Mouse (Mus musculus): Measurements from ENCODE around the gene Frmd4a. TPM values are rescaled to one million over a fixed set of nuclear protein-coding genes. Genes with fewer than 3 reads are reported as not detected.

The Frmd4a gene
- total and polyA plus RNA-seq, 2 experiments from 2014 or later: 11.9 to 44.1 TPM

DNA sequence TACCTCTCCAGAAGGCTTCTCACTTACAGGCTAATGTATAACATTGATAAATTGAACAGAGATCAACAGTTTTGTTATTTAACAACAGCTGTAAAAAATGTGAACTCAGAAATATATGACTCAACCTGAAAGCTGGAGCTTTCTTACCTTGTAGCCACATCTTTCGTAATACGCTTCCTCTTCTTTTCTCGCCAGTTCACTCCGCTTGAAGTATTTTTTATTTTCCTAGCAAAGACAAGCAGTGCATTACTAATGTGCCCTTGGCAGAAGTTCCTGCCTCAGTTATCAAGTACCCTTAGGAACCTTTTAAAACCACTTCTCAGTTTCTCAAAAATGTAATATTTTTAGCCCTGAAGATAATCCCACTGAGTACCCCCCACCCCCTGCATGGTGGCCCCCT, 630.6 kb downstream of the Frmd4a start:
- H3K27me3 ChIP-seq (ENCODE audit: control insufficient read depth, insufficient read depth, low read length): no peaks in the 10 kb centered on the region
- no peak overlapping the region for H3K4me3 ChIP-seq (ENCODE audit: low read depth, low read length)
- TF ChIP-seq EP300 (IDR thresholded peaks at IDR 0.05; ENCODE audit: low read depth) (no peak), CTCF (IDR thresholded peaks at IDR 0.05; ENCODE audit: low read depth) (no peak)
- ATAC-seq (ENCODE audit: insufficient read depth, low read depth) (no peak), DNase-seq (ENCODE audit: low spot score) (no peak)
- WGBS: 87% methylated on average over 4 of the region's 4 CpGs
- H3K4me2 ChIP-seq (ENCODE audit: low read depth, low read length): no peak overlapping the region
- H3K9ac ChIP-seq (replicated peaks; ENCODE audit: low read depth, low read length): no peak overlapping the region
- H3K9me3 ChIP-seq (replicated peaks; ENCODE audit: control insufficient read depth, low read length): no peaks in the 10 kb centered on the region
- H3K27ac ChIP-seq (ENCODE audit: low read depth): no peak overlapping the region
- 0 out of 2 replicates have a peak, but pooled peaks cover 2% of the 10 kb centered on the region for H3K4me1 ChIP-seq (ENCODE audit: control insufficient read depth, insufficient read depth)
- peaks cover 30% of the 10 kb centered on the region for H3K36me3 ChIP-seq (replicated peaks; ENCODE audit: control insufficient read depth, insufficient read depth, low read length)

- ATAC-seq (ENCODE audit: insufficient read depth, low read depth) (no peak), DNase-seq (ENCODE audit: low spot score) (no peak)
- H3K27ac ChIP-seq (ENCODE audit: low read depth): no peak overlapping the region
- no peak overlapping the region for H3K4me2 ChIP-seq (ENCODE audit: low read depth, low read length)
- no peaks in the 10 kb centered on the region for H3K9me3 ChIP-seq (replicated peaks; ENCODE audit: control insufficient read depth, low read length)
- no peak overlapping the region for H3K9ac ChIP-seq (replicated peaks; ENCODE audit: low read depth, low read length)
- H3K36me3 ChIP-seq (replicated peaks; ENCODE audit: control insufficient read depth, insufficient read depth, low read length): peaks cover 21% of the 10 kb centered on the region
- H3K27me3 ChIP-seq (ENCODE audit: control insufficient read depth, insufficient read depth, low read length): no peaks in the 10 kb centered on the region
- 0 out of 2 replicates have a peak, but pooled peaks cover 2% of the 10 kb centered on the region for H3K4me1 ChIP-seq (ENCODE audit: control insufficient read depth, insufficient read depth)
- no peak overlapping the region for H3K4me3 ChIP-seq (ENCODE audit: low read depth, low read length)
- TF ChIP-seq CTCF (IDR thresholded peaks at IDR 0.05; ENCODE audit: low read depth) (no peak), EP300 (IDR thresholded peaks at IDR 0.05; ENCODE audit: low read depth) (no peak)
- WGBS: 93% methylated on average over 2 of the region's 2 CpGs
These were observed 632.1 kb downstream of the Frmd4a start for GRCm38 (mm10) chr2:4649646-4650045.

GRCm38 (mm10) chr2:4651500-4652285, 634.2 kb downstream of the Frmd4a start, which contains the start of gene Prpf18:
Gene Prpf18, minus strand, starts transcription at chr2:4652113.
- TF ChIP-seq CTCF (IDR thresholded peaks at IDR 0.05; ENCODE audit: low read depth) (peak; percentile 79), EP300 (IDR thresholded peaks at IDR 0.05; ENCODE audit: low read depth) (no peak; the same call in 1 of the 2 replicates)

GRCm38 (mm10) chr2:4660677-4661076, 643.2 kb downstream of the Frmd4a start:
- Histone ChIP-seq H3K36me3 (replicated peaks; ENCODE audit: control insufficient read depth, insufficient read depth, low read length) (no peaks in the 10 kb centered on the region), H3K9ac (replicated peaks; ENCODE audit: low read depth, low read length) (no peak overlapping the region), H3K4me2 (ENCODE audit: low read depth, low read length) (no peak overlapping the region), H3K27ac (ENCODE audit: low read depth) (no peak overlapping the region), H3K4me1 (ENCODE audit: control insufficient read depth, insufficient read depth) (no peaks in the 10 kb centered on the region), H3K9me3 (replicated peaks; ENCODE audit: control insufficient read depth, low read length) (no peaks in the 10 kb centered on the region), H3K27me3 (ENCODE audit: control insufficient read depth, insufficient read depth, low read length) (no peaks in the 10 kb centered on the region), H3K4me3 (ENCODE audit: low read depth, low read length) (no peak overlapping the region)
- TF ChIP-seq EP300 (IDR thresholded peaks at IDR 0.05; ENCODE audit: low read depth) (no peak), CTCF (IDR thresholded peaks at IDR 0.05; ENCODE audit: low read depth) (no peak)
- 75% methylated on average over 2 of the region's 2 CpGs for WGBS
- ATAC-seq (ENCODE audit: insufficient read depth, low read depth) (no peak), DNase-seq (ENCODE audit: low spot score) (no peak)

More at GRCm38 (mm10) chr2:4651500-4652285, 634.2 kb downstream of the Frmd4a start, which contains the start of gene Prpf18:
- WGBS: 1% methylated on average over 40 of the region's 40 CpGs
- no peaks in the 10 kb centered on the region for H3K27me3 ChIP-seq (ENCODE audit: control insufficient read depth, insufficient read depth, low read length)
- no peaks in the 10 kb centered on the region for H3K9me3 ChIP-seq (replicated peaks; ENCODE audit: control insufficient read depth, low read length)
- 0 out of 2 replicates have a peak, but pooled peaks cover 2% of the 10 kb centered on the region for H3K4me1 ChIP-seq (ENCODE audit: control insufficient read depth, insufficient read depth)
- peak within 1 kb of the TSS; percentile 93 for H3K4me3 ChIP-seq (ENCODE audit: low read depth, low read length)
- ATAC-seq (ENCODE audit: insufficient read depth, low read depth): peak; percentile 90
- H3K9ac ChIP-seq (replicated peaks; ENCODE audit: low read depth, low read length): peak within 1 kb of the TSS; percentile 91
- peak within 1 kb of the TSS; percentile 79 for H3K4me2 ChIP-seq (ENCODE audit: low read depth, low read length)
- peak; percentile 84 for DNase-seq (ENCODE audit: low spot score)
- H3K36me3 ChIP-seq (replicated peaks; ENCODE audit: control insufficient read depth, insufficient read depth, low read length): peaks cover 7% of the 10 kb centered on the region
- peak within 1 kb of the TSS; percentile 85 for H3K27ac ChIP-seq (ENCODE audit: low read depth)

All from heart, postnatal 0 days (tissue).